Mouse (Mus musculus) urinary bladder, adult 2 months (tissue): ENCODE results near the gene Trp53bp2. TPM values are rescaled to one million over a fixed set of nuclear protein-coding genes. Genes with fewer than 3 reads are reported as not detected.

Experiments used
- DNase-seq: peaks from one replicate; pipeline ENCODE4 v3.0.0; 2022; ENCODE audit warnings: low spot score
- polyA plus RNA-seq: library from polyadenylated mRNA; depleted of rRNA; stranded (reverse); fragments of >200 nt; gene quantifications from 2 replicates; pipeline ENCODE4 v1.2.3, GENCODE M21; 2012; rRNA removed

Trp53bp2 gene
- polyA plus RNA-seq: 8.4 and 12.0 TPM in 2 replicates

DNA sequence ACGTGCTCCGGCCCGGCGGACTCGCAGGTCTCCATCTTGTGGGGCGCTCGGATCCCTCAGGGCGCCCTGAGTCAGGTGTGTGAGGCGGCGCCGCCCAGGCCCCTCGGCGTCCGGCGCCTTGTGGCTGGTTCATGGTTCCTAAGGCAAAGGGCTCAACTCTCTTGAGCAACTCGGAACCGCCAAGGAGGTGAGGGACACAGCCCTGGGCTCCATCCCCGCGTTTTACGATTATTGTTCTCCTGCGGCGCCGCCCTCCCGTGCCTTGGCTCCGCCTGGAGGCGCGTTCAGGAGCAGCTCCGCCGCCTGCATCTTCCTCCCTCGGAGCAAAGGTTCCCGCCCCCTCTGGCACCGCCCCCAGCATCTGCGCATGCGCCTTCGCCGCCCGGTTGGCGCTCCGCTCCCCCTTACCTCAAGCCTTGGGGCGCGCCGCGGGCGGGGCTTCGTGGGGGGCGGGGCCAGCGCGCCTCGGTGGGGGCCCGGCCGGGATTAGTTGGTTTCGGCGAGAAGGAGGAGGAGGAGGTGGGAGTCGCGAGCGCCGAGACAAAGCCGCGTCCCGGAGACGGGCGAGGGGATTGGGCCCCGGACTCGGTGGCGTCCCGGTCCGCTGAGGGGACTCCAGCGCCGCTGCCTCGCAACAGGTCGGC lies at the start of gene Trp53bp2:
Gene Trp53bp2 (plus strand): TSS at position 489 of the 644 bp plus-strand sequence.
- peak; percentile 100 for DNase-seq

DNA sequence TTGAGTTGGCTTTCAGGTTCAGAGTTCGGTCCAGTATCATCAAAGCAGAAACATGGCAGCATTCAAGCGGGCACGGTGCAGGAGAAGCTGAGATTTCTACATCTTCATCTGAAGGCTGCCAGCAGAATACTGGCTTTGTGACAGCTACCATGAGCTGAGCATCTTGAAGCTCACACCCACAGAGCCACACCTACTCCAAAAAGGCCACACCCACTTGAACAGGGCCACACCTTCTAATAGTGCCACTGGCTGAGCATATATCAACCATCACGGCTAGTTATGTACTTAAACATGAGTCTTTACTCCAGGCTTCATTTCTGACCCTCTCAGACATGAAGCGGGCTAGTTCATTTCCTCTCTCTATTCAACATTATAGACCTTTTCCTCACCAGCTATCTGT lies 46.3 kb upstream of the Trp53bp2 start:
- DNase-seq: no peak

DNA sequence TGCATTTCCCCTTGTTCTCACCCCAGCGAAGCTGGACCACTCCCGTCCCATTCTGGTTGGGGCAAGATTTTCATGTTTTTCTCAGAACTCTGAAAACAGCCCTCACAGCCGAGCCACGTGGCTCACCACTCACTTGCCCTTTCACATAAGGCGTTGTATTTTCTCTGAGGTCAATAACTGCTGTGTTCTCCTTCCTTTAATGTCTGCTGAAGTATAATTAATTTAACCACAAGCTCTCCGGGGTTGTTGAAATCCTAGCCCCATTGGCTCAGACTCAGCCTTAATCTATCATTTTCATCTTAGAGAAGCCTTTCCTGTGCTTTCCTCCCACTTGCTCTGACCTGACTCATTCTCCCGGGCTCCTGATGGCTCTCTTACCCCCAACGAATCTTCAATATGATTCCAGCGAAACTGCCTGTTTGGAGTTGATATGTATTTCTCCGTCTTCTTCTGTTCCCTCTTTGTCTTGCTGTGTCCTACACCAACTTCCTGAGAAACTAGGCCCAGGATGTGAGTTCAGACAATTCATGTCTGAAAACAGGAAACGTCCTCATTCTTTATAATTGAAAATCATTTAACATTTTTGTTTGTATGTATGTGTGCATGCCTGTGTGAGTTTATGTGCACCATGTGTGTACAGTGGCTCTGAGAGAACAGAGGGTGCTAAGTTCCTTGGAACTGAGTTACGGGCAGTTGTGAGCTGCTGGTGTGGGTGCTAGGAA lies 45.1 kb upstream of the Trp53bp2 start:
- no peak for DNase-seq

DNA sequence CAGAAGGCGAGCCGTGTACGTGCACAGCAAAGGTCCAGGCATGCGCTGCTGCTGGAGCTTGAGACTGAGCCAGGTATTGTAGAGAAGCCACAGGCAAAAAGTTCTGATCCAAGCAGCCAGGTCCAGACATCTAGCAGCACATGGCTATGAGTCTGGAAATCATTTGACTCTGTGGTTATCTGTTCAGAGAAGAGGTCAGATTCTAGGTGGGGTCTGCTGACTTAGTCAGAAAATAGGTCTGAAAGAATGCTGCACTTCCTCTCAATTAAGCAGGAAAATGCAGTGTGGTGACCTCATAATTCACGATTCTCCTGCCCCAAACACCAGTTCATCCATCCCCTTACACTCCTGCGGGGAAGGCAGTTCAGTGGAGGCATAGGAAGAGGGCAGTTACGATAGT lies 40.7 kb upstream of the Trp53bp2 start:
- DNase-seq: no peak

DNA sequence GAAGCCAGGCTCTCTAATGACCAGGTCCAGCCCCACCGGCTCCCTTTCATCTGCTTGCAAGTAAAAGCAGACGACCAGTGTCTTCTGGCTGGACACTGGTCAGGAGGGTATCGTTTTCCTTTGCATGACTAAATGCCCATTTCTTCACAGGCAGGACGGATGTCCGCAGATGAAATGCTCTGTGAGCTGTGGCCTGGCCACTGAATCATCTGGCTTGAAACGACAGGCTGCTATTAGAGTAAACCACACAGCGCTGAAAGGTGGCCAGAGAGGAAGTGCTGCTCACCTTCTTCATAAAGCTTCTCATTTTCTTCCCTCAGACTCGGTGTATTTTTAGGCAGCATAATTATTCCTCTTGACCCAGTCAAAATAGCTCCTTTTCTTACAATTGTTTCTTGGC lies 40.2 kb upstream of the Trp53bp2 start:
- no peak for DNase-seq

DNA sequence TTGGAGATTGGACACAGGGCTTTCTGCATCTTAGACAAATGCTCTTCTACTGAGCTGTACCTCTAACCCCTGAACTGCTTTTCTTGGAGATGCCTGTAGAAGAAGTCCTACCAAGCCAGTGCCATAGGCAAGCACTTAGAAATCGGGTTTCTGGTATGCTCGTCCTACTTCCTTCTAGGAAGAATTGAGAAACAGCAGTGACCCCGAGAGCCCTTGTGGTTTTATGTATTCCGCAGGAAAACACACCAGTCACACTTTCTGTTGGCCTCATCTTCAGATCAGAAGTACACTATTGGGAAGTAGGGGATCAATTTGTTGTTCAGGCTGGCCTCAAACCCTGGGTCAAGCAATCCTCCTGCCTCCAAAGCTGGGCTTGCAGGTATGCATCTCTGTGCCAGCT lies 39.5 kb upstream of the Trp53bp2 start:
- DNase-seq: no peak

DNA sequence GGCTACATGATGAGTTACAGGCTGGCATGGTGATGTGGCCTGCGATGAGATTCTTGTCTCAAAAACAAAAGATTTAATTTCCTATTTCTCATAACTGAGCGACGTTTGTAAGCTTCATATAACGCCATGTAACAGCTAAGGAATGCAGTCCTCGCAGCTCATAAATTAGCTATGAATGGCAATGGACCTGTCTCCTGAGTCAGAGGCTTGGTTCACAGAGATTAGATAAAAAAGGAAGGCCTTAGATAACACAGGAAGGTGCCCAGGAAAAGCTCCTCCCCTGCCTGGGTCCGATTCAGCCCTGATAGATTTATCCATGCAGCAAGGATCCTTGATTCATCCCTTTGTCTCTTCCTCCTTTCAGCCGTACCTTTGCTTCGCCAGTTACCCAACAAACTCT lies 37.1 kb upstream of the Trp53bp2 start:
- no peak for DNase-seq

DNA sequence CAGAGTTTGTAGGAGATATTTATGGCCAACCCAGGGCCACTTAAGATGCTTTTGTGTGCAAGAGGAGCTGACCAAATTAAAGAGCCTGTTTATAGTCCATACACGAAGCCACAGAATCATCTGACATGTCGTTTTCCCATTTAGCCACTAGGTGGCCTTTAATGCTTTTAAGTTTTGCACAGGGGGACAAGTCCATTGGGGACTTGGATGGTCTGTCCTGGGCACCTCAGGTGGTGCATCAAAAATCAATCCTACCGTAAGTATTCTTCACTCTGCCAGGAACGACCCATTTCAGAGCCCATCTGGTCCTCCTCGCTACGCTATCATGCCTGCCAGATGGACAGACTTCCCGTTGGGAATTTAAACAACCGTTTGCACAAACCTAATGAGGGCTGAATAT lies 32.8 kb upstream of the Trp53bp2 start:
- no peak for DNase-seq

DNA sequence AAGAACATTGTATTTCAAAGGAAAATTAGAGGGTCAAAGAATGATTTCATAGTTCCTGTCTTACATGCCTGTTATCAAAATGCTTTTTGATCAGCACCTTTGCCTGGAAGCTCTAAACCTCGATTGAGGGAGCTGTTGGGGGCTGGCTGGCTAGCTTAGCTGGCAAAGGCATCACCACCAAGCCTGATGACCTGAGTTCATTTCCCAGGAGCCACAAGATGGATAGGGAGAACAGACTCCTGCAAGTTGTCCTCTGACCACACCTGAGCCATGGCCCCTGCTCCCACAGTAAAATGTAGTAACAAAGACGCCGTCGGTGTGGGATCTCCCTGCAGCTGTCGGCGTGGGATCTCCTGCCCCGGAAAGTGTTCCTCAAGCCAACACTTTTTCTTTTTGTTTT lies 32.1 kb upstream of the Trp53bp2 start:
- no peak for DNase-seq

DNA sequence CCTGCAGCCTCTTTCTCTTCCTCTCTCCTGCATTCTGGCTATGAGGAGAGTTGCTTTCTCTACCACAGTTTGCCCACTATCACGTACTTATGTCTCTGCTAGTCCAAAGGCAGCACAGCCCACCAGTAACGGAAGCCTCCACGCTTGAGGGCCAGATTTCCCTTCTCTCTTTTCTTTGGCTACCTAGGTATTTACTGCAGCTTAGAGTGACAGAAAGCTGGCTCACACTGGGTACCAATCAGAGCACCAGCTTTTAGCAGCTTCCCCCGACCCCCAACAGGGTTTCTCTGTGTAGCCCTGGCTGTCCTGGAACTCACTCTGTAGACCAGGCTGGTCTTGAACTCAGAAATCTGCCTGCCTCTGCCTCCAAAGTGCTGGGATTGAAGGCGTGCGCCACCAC lies 31.5 kb upstream of the Trp53bp2 start:
- DNase-seq: no peak

DNA sequence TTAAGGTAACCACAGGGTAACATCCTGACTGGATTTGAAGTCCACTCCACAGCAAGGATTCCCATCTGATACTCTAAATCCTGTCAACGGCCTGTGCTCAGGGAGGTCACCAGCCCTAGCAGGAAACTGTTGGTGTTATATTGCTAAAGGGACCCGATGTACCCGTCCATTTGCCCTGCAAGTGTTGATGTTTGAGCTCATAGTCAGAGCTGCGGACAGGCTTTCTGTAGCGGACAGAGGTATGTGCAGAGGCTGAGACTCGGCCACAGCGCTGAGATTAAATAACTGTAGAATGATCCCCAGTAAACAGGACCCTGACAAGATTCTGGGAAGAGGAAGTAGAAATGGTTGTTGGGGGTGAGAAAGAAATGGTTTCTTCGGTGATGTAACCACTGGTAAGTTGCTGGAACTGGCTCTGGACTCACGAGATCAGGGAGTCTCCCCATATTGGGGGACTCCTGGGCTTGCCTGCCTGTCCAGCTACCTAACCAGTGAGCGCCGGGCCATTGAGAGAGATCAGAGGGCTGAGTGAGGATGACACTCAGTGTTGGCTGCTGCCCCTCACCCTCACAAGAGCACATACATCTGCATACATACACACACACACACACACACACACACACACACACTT lies 30.7 kb upstream of the Trp53bp2 start:
- DNase-seq: no peak

DNA sequence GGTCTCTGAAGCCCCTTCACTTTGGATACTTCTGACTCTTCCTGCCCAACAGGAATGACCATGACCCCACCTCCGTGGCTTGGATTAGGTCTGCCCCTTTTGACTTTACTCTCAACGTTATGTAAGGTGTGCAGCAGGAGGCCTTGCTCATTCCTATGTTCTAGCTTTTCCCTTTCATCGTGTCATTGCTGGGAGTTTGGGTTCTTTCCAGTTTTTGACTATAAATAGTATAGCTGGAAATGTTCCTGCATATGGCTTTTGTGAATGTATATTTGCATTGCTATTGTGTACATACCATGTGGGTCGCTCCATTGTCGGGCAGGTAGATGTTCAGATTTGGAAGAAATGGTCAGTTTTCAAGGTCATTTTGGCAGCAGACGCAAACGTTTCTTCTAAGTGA lies 30.1 kb upstream of the Trp53bp2 start:
- DNase-seq: no peak

DNA sequence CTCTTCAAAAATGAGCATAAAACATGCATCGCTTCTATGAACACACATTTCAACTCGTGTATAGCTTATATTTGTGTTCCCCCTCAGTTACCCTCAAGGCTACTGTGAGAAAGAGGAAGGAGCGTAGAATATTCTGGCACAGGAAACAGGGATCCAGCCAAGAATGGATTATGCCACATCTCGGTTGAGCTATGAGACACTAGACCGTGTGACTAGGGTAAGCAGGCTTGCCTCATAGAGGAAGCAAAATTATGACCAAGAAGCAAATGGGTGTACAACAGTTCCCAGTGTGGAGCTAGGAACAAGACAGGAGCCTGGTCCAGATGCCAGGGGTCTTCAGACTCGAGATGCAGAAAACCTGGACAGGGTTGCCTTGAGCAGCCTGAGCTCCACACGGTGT lies 28.3 kb upstream of the Trp53bp2 start:
- DNase-seq: no peak

DNA sequence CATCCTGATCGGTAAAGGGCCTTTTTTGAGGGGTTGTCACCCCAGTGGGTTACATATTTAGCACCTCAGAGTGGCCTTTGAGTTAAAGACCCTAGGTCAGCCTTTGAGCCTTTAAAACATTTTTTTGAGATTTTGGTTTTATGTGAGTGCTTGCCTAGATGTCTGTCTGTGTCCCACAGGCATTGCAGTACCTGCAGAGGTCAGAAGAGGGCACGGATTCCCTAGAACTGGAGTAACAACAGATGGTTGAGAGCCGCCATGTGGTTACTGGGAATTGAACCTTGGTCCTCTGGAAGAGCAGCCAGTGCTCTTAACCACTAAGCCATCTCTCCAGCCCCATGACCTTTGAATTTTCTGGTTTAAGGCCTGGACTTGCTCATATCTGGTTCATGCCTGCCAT lies 27.6 kb upstream of the Trp53bp2 start:
- no peak for DNase-seq

DNA sequence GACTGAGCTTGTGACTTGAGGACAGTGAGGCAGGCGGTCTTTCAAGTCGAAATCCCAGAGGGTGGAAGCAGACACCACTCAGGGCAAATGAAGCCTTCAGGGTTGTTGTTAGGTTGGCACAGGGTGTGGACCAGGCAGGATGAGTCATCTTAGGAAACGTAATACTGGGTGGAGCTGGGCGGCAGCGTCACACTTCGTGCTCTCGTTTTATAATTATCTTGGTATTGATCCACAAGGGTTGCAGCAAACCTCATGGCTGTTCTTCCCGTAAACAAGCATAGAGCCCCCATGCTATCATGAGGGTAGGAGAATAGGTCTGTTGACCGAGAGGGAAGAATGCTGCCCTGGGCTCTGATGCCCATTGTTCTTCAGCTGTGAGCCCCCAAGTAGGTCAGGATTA lies 25.9 kb upstream of the Trp53bp2 start:
- no peak for DNase-seq

DNA sequence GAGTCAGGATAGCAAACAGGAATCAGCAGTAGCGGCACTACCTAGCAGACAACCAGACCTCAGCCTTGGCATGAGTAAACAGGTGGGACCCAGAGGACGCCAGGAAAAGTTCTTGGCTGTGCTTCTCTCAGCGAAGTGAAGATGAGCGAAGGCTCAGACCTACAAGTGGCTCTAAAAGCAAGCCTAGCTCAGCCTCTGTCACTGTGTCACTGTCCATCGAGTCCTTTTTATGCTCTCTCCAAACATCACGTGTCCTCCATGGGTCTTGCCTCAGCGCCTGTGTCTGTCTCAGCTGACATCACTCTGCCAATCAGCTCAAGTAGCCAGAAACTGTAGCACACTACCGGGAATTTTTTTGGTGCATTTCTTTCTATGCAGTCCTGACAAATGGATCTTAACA lies 22.5 kb upstream of the Trp53bp2 start:
- DNase-seq: no peak

DNA sequence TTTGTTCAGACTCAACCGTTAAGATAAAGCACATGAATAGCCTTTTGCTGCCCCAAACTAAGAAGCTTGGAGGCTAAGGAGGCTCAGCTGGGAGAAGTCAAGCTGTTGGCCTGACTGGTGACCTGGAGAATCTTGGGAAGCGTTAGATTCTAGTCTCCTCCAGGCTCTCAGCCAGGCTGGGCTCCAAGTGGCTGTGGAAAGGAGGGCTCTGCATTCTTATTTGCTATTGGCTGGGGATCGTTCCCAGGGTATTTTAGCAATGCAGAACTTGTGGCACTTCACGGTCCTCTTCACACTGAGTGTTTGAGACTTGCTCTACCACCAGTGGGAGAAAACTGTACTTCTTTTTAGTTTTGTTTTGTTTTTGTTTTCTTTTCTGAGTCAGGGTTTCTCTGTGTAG lies 20.2 kb upstream of the Trp53bp2 start:
- DNase-seq: no peak

DNA sequence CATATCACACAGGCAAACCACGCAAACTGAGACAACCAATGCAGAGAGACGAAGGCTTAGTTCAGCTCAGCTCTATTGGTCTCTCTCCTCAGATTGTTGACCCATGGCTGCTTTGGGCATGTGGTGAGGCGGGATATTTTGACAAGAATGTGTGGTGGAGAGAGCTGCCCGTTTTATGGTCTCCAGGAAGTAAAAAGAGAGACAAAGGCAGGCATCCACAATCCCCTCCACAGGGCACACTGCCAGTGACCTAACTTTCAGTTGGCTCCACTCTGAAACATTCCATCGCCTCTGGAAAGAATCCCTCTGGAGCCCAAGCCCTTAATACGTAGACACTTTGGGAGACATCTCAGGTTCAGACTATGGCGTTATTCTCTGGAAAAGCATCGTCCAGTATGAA lies 10.8 kb upstream of the Trp53bp2 start:
- DNase-seq: no peak

DNA sequence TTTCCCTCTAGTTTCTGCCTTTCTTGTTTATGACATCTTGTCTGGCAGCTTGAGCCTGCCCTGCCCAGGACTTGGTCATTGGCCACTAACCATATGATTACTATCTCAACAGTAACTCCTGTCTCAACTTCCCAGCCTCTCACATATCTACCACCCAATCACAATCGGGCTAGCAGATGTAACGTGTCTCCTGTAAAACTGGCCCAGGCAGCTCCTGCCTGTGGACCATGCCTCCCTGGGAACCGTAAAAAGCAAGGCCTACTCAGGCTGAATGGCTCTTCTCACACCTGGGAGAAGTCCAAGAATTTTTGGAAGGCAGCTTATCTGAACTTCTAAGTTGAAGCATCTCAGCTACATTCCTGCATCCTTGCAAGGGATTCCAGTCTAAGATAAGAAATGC lies 10.2 kb upstream of the Trp53bp2 start:
- DNase-seq: no peak

DNA sequence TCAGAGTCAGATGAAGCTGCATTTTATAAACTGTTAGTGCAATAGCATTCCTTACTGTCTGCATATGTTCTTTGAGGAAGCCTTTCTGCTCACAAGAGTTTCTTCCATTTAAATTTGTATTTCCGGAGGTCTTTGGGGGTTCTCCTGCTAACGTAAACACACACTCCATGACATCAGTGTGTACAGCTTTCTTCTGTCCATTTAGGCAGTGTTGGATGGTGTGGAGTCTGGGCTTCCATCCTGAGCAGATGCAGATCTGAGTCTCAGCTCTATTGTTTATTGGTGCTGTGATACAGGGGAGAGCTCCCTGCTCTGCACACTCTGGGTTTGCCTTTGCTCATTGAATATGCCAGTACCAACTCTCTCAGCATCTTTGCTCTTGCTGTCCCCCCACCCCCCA lies 9.8 kb upstream of the Trp53bp2 start:
- no peak for DNase-seq

DNA sequence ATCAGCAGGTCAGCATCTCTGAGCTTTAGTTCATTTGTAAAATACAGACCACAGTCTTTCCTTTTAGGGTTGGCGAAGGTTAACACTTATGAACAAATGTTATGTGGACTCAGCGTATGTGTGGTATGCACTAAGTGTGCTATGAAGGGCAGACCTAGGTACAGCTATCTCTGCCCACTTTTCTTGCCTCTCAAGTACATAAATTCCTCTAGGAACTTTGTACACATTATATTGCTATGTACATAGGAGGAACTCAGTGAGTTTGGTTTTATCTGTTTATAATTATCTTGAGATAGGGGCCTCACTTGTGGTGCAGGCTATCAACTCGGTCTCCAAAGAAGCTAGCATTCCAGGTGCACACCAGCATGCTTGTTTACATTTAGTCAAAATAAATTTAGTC lies 9.1 kb upstream of the Trp53bp2 start:
- no peak for DNase-seq

DNA sequence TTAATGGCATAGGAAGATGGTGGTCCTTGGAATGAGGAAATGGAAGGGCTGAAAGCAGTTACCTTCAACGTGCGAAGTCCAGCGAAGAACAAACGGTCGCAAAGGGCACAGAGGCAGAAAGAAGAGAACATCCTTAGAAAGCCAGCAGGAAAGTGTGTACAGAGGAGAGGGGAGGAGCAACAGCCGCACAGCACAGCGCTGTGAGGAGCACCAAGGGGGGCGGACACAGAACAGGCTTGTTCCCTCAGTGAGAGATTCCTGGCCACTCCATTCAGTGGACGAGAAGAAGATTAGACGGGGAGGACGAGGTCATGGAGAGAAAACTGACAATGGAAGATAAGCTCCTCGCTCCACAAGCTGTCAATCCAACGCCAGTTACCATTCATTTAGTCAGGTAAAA lies 5.9 kb upstream of the Trp53bp2 start:
- DNase-seq: no peak

DNA sequence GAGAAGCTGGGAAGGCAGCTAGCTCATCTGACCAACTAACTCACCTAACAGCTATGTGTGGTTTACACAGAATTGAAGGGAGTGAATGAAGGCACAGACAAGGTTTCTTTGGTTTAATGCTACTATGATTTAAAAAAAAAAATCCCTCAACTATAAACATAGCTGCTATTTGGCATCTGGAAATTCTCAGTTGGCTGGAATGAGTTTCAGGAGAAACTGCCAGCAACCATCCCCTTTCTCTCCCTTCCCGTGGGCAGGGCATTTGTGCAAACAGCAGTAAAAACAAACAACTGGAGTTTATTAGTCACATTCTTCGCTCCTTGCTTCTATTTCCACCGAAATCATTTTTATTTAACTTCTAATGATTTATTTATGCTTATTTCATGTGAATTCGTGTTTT lies 2.4 kb upstream of the Trp53bp2 start:
- DNase-seq: no peak
